Mouse (Mus musculus): ENCODE measurements at regions not wholly inside any gene's neighbourhood (a gene's known extent, or its start where the extent isn't known, plus 50 kb on each side); places are given as distances from the start of the nearest gene placed in this dataset.

- TF ChIP-seq CTCF (IDR thresholded peaks at IDR 0.05; ENCODE audit: insufficient read depth, low read length): no peak
- TF ChIP-seq POLR2A (IDR thresholded peaks at IDR 0.05; ENCODE audit: borderline replicate concordance, extremely low read depth, low read depth, low read length): no peak
Measured at GRCm38 (mm10) chr13:37525097-37525726, 180.2 kb downstream of the Ly86 start.

All from lung, adult 2 months (tissue).